Mouse (Mus musculus) intestine, embryonic 16.5 days (tissue): ENCODE results near the gene Esrra. TPM values are rescaled to one million over a fixed set of nuclear protein-coding genes. Genes with fewer than 3 reads are reported as not detected.

ENCODE experiments used
- ATAC-seq: fragments of 200-750 bp; cut with Nextera tagmentation; 2 replicates; pipeline ENCODE4 v1.8.0; 2017; ENCODE audit warnings: moderate TSS enrichment, moderate library complexity
- H3K27ac ChIP-seq: fragments of 300-500 bp; sonication (generic); 2 replicates; pipeline ENCODE4 v1.5.1; 2014; ENCODE audit warnings: mild to moderate bottlenecking, low read length
- H3K27me3 ChIP-seq: fragments of 300-500 bp; sonication (generic); replicated peaks from 2 replicates; pipeline ENCODE4 v1.6.1; 2014; ENCODE audit warnings: low read length, control low read depth, mixed read lengths; ENCODE audit not compliant: control insufficient read depth, insufficient read depth
- H3K36me3 ChIP-seq: fragments of 300-500 bp; sonication (generic); 2 replicates; pipeline ENCODE4 v1.6.1; 2014; ENCODE audit warnings: low read length, control low read depth; ENCODE audit not compliant: control insufficient read depth, insufficient read depth
- H3K4me1 ChIP-seq: fragments of 300-500 bp; sonication (generic); 2 replicates; pipeline ENCODE4 v1.6.1; 2014; ENCODE audit warnings: low read length, control low read depth, mixed read lengths; ENCODE audit not compliant: control insufficient read depth, insufficient read depth
- H3K4me2 ChIP-seq: fragments of 300-500 bp; sonication (generic); 2 replicates; pipeline ENCODE4 v1.6.1; 2014; ENCODE audit warnings: low read depth, low read length, control low read depth
- H3K4me3 ChIP-seq: fragments of 300-500 bp; sonication (generic); 2 replicates; pipeline ENCODE4 v1.5.1; 2014; ENCODE audit warnings: mild to moderate bottlenecking, low read length
- H3K9ac ChIP-seq: fragments of 300-500 bp; sonication (generic); 2 replicates; pipeline ENCODE4 v1.6.1; 2014; ENCODE audit warnings: low read depth, low read length
- H3K9me3 ChIP-seq: fragments of 300-500 bp; sonication (generic); 2 replicates; pipeline ENCODE4 v1.6.1; 2016; ENCODE audit warnings: low read length, control low read depth; ENCODE audit not compliant: control insufficient read depth
- WGBS: fragments of 180-500 bp; shearing (Covaris S2); extraction: QIAGEN DNeasy Blood & Tissue Kit; methylation state at CpG from one replicate; pipeline ENCODE4 v1.1.7; 2014; 5-methylcytosine and 5-hydroxymethylcytosine counted together
- polyA plus RNA-seq: library from polyadenylated mRNA; unstranded; fragments of >200 nt; fragmentation: Nextera tagmentation; extraction: Ambion mirVana; gene quantifications from 2 replicates; pipeline ENCODE4 v1.2.1, GENCODE M21; 2015

The Esrra gene
- polyA plus RNA-seq, 1 experiment from 2014 or later, result 41.7 TPM

- Histone ChIP-seq H3K9me3 (no peaks in the 10 kb centered on the region), H3K4me1 (peaks cover 16% of the 10 kb centered on the region), H3K27me3 (peaks cover 29% of the 10 kb centered on the region), H3K9ac (peak within 1 kb of the TSS; percentile 66), H3K4me3 (peak within 1 kb of the TSS; percentile 48), H3K27ac (no peak within 1 kb of the TSS), H3K4me2 (peak within 1 kb of the TSS; percentile 92), H3K36me3 (no peaks in the 10 kb centered on the region)
- ATAC-seq, result 0 out of 2 replicates have a peak, but pooled peaks have one; percentile 7
- 11% methylated on average over 23 of the region's 23 CpGs for WGBS
Measured at GRCm38 (mm10) chr19:6934195-6934977, 12.8 kb upstream of the Esrra start, which contains the start of gene Kcnk4. TSS of gene Kcnk4 (minus strand) at chr19:6934515.

- peak overlapping the region; percentile 92 for H3K4me2 ChIP-seq
- no peaks in the 10 kb centered on the region for H3K9me3 ChIP-seq
- H3K4me3 ChIP-seq, result peak overlapping the region; percentile 48
- H3K9ac ChIP-seq, result peak overlapping the region; percentile 66
- ATAC-seq, result peak; percentile 55
- H3K36me3 ChIP-seq, result no peaks in the 10 kb centered on the region
- peaks cover 16% of the 10 kb centered on the region for H3K4me1 ChIP-seq
- no peak overlapping the region for H3K27ac ChIP-seq
- H3K27me3 ChIP-seq, result peaks cover 29% of the 10 kb centered on the region
- WGBS, result 3% methylated on average over 58 of the region's 58 CpGs
Measured at GRCm38 (mm10) chr19:6933436-6934194, 12.0 kb upstream of the Esrra start.

- Histone ChIP-seq H3K4me1 (peaks cover 12% of the 10 kb centered on the region), H3K4me3 (no peak overlapping the region; the same call in 1 of the 2 replicates), H3K9ac (peak overlapping the region; percentile 66; the same call in 1 of the 2 replicates), H3K4me2 (0 out of 2 replicates have a peak overlapping the region, but pooled peaks have one; percentile 92), H3K27ac (no peak overlapping the region), H3K9me3 (no peaks in the 10 kb centered on the region), H3K36me3 (no peaks in the 10 kb centered on the region), H3K27me3 (peaks cover 29% of the 10 kb centered on the region)
- WGBS, result 31% methylated on average over 4 of the region's 4 CpGs
- ATAC-seq, result no peak
Measured at GRCm38 (mm10) chr19:6933102-6933435, 11.5 kb upstream of the Esrra start.

DNA sequence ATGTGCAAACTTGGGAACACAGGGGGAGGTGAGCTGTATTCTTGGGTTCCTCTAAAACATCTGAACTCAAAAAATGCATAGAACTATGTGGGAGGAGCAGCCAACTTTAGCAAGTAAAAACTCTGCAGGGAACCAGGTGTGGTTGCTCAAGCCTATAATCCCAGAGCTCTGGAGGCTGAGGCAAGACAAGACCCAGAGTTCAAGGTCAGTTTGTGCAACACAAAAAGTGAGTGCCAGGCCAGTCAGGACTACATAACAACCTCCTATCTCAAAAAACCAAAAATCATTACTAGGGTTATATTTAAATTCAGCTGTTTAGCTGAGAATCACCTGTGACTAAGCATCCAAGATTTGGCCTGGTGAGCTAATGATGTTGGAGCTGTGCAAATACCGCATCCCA lies 10.4 kb upstream of the Esrra start:
- H3K9ac ChIP-seq, result no peak overlapping the region
- peaks cover 12% of the 10 kb centered on the region for H3K4me1 ChIP-seq
- peaks cover 40% of the 10 kb centered on the region for H3K27me3 ChIP-seq
- H3K4me3 ChIP-seq, result no peak overlapping the region
- no peak overlapping the region for H3K27ac ChIP-seq
- no peaks in the 10 kb centered on the region for H3K36me3 ChIP-seq
- WGBS, result 53% methylated on average over 1 of the region's 1 CpGs
- no peaks in the 10 kb centered on the region for H3K9me3 ChIP-seq
- ATAC-seq, result no peak
- no peak overlapping the region for H3K4me2 ChIP-seq

- H3K9ac ChIP-seq, result no peak overlapping the region
- no peak overlapping the region for H3K27ac ChIP-seq
- H3K27me3 ChIP-seq, result peaks cover 49% of the 10 kb centered on the region
- H3K9me3 ChIP-seq, result no peaks in the 10 kb centered on the region
- 0% methylated on average over 1 of the region's 2 CpGs for WGBS
- ATAC-seq, result no peak
- no peaks in the 10 kb centered on the region for H3K36me3 ChIP-seq
- H3K4me2 ChIP-seq, result no peak overlapping the region
- H3K4me1 ChIP-seq, result peaks cover 12% of the 10 kb centered on the region
- H3K4me3 ChIP-seq, result no peak overlapping the region
Measured at GRCm38 (mm10) chr19:6931002-6931401, 9.4 kb upstream of the Esrra start.

- 17% methylated on average over 9 of the region's 9 CpGs for WGBS
- Histone ChIP-seq H3K27ac (no peak overlapping the region), H3K9ac (no peak overlapping the region), H3K27me3 (peaks cover 51% of the 10 kb centered on the region), H3K4me2 (no peak overlapping the region), H3K36me3 (no peaks in the 10 kb centered on the region), H3K9me3 (no peaks in the 10 kb centered on the region), H3K4me3 (no peak overlapping the region), H3K4me1 (peaks cover 12% of the 10 kb centered on the region)
- ATAC-seq, result no peak
Measured at GRCm38 (mm10) chr19:6928080-6928479, 6.5 kb upstream of the Esrra start.

GRCm38 (mm10) chr19:6926559-6927255 lies 5.1 kb upstream of the Esrra start:
- WGBS, result 17% methylated on average over 26 of the region's 26 CpGs

GRCm38 (mm10) chr19:6925611-6926329 lies 4.2 kb upstream of the Esrra start:
- no peak overlapping the region for H3K27ac ChIP-seq

More at GRCm38 (mm10) chr19:6926559-6927255, 5.1 kb upstream of the Esrra start:
- H3K4me1 ChIP-seq, result peaks cover 17% of the 10 kb centered on the region
- peak overlapping the region; percentile 8 for H3K4me3 ChIP-seq
- H3K4me2 ChIP-seq, result peak overlapping the region; percentile 26; the same call in 1 of the 2 replicates
- no peak overlapping the region for H3K9ac ChIP-seq
- no peaks in the 10 kb centered on the region for H3K36me3 ChIP-seq
- no peak overlapping the region for H3K27ac ChIP-seq
- H3K9me3 ChIP-seq, result no peaks in the 10 kb centered on the region
- ATAC-seq, result no peak
- H3K27me3 ChIP-seq, result peaks cover 42% of the 10 kb centered on the region

More at GRCm38 (mm10) chr19:6925611-6926329, 4.2 kb upstream of the Esrra start:
- Histone ChIP-seq H3K9me3 (no peaks in the 10 kb centered on the region), H3K36me3 (no peaks in the 10 kb centered on the region), H3K4me3 (peak overlapping the region; percentile 10; the same call in 1 of the 2 replicates), H3K27me3 (peaks cover 42% of the 10 kb centered on the region), H3K4me1 (peaks cover 19% of the 10 kb centered on the region), H3K9ac (no peak overlapping the region), H3K4me2 (no peak overlapping the region)
- no peak for ATAC-seq
- WGBS, result 16% methylated on average over 40 of the region's 40 CpGs
